Mouse (Mus musculus): ENCODE data around the gene Pstpip1. TPM values are rescaled to one million over a fixed set of nuclear protein-coding genes. Genes with fewer than 3 reads are reported as not detected.

Pstpip1 gene
- polyA plus RNA-seq, 1 experiment from 2014 or later, result 0.69 TPM

GRCm38 (mm10) chr9:56100041-56100522 lies 10.3 kb downstream of the Pstpip1 start:
- WGBS, result 84% methylated on average over 7 of the region's 7 CpGs
- Histone ChIP-seq H3K9ac (ENCODE audit: low read depth, low read length) (no peak overlapping the region), H3K27ac (ENCODE audit: low read depth, low read length) (no peak overlapping the region), H3K4me3 (ENCODE audit: low read depth, low read length) (no peak overlapping the region), H3K36me3 (ENCODE audit: control insufficient read depth, insufficient read depth) (no peaks in the 10 kb centered on the region), H3K4me2 (replicated peaks; ENCODE audit: low read depth) (no peak overlapping the region), H3K27me3 (replicated peaks; ENCODE audit: control insufficient read depth, insufficient read depth, low read length) (no peaks in the 10 kb centered on the region), H3K9me3 (ENCODE audit: control insufficient read depth) (no peaks in the 10 kb centered on the region), H3K4me1 (replicated peaks; ENCODE audit: control insufficient read depth, insufficient read depth, low read length) (no peaks in the 10 kb centered on the region)
- TF ChIP-seq CTCF (IDR thresholded peaks at IDR 0.05; ENCODE audit: low read depth), result no peak
- ATAC-seq, result no peak

GRCm38 (mm10) chr9:56101022-56101421 lies 11.3 kb downstream of the Pstpip1 start:
- Histone ChIP-seq H3K4me1 (replicated peaks; ENCODE audit: control insufficient read depth, insufficient read depth, low read length) (no peaks in the 10 kb centered on the region), H3K27ac (ENCODE audit: low read depth, low read length) (no peak overlapping the region), H3K4me3 (ENCODE audit: low read depth, low read length) (no peak overlapping the region), H3K9ac (ENCODE audit: low read depth, low read length) (no peak overlapping the region), H3K4me2 (replicated peaks; ENCODE audit: low read depth) (no peak overlapping the region), H3K36me3 (ENCODE audit: control insufficient read depth, insufficient read depth) (no peaks in the 10 kb centered on the region), H3K27me3 (replicated peaks; ENCODE audit: control insufficient read depth, insufficient read depth, low read length) (no peaks in the 10 kb centered on the region), H3K9me3 (ENCODE audit: control insufficient read depth) (no peaks in the 10 kb centered on the region)
- TF ChIP-seq CTCF (IDR thresholded peaks at IDR 0.05; ENCODE audit: low read depth), result no peak
- ATAC-seq, result no peak
- 45% methylated on average over 4 of the region's 4 CpGs for WGBS

GRCm38 (mm10) chr9:56104921-56105320 lies 15.2 kb downstream of the Pstpip1 start:
- Histone ChIP-seq H3K4me2 (replicated peaks; ENCODE audit: low read depth) (no peak overlapping the region), H3K4me1 (replicated peaks; ENCODE audit: control insufficient read depth, insufficient read depth, low read length) (no peaks in the 10 kb centered on the region), H3K4me3 (ENCODE audit: low read depth, low read length) (no peak overlapping the region), H3K27ac (ENCODE audit: low read depth, low read length) (no peak overlapping the region), H3K9me3 (ENCODE audit: control insufficient read depth) (no peaks in the 10 kb centered on the region), H3K9ac (ENCODE audit: low read depth, low read length) (no peak overlapping the region), H3K36me3 (ENCODE audit: control insufficient read depth, insufficient read depth) (no peaks in the 10 kb centered on the region), H3K27me3 (replicated peaks; ENCODE audit: control insufficient read depth, insufficient read depth, low read length) (no peaks in the 10 kb centered on the region)
- 63% methylated on average over 7 of the region's 7 CpGs for whole genome bisulfite sequencing
- no peak for TF ChIP-seq CTCF (IDR thresholded peaks at IDR 0.05; ENCODE audit: low read depth)
- ATAC-seq, result no peak

- 80% methylated on average over 6 of the region's 6 CpGs for WGBS
- no peak for ATAC-seq
- TF ChIP-seq CTCF (IDR thresholded peaks at IDR 0.05; ENCODE audit: low read depth), result no peak
Observed at GRCm38 (mm10) chr9:56106274-56107072, 16.7 kb downstream of the Pstpip1 start.

GRCm38 (mm10) chr9:56107527-56107926 lies 17.8 kb downstream of the Pstpip1 start:
- TF ChIP-seq CTCF (IDR thresholded peaks at IDR 0.05; ENCODE audit: low read depth), result no peak
- no peak for ATAC-seq
- Histone ChIP-seq H3K27ac (ENCODE audit: low read depth, low read length) (no peak overlapping the region), H3K27me3 (replicated peaks; ENCODE audit: control insufficient read depth, insufficient read depth, low read length) (no peaks in the 10 kb centered on the region), H3K36me3 (ENCODE audit: control insufficient read depth, insufficient read depth) (no peaks in the 10 kb centered on the region), H3K4me2 (replicated peaks; ENCODE audit: low read depth) (no peak overlapping the region), H3K4me1 (replicated peaks; ENCODE audit: control insufficient read depth, insufficient read depth, low read length) (no peaks in the 10 kb centered on the region), H3K4me3 (ENCODE audit: low read depth, low read length) (no peak overlapping the region), H3K9ac (ENCODE audit: low read depth, low read length) (no peak overlapping the region), H3K9me3 (ENCODE audit: control insufficient read depth) (no peaks in the 10 kb centered on the region)
- WGBS, result 87% methylated on average over 6 of the region's 6 CpGs

More at GRCm38 (mm10) chr9:56106274-56107072, 16.7 kb downstream of the Pstpip1 start:
- H3K27me3 ChIP-seq (replicated peaks; ENCODE audit: control insufficient read depth, insufficient read depth, low read length), result no peaks in the 10 kb centered on the region
- H3K27ac ChIP-seq (ENCODE audit: low read depth, low read length), result no peak overlapping the region
- H3K4me1 ChIP-seq (replicated peaks; ENCODE audit: control insufficient read depth, insufficient read depth, low read length), result no peaks in the 10 kb centered on the region
- no peak overlapping the region for H3K4me2 ChIP-seq (replicated peaks; ENCODE audit: low read depth)
- no peaks in the 10 kb centered on the region for H3K36me3 ChIP-seq (ENCODE audit: control insufficient read depth, insufficient read depth)
- no peak overlapping the region for H3K9ac ChIP-seq (ENCODE audit: low read depth, low read length)
- no peaks in the 10 kb centered on the region for H3K9me3 ChIP-seq (ENCODE audit: control insufficient read depth)
- H3K4me3 ChIP-seq (ENCODE audit: low read depth, low read length), result no peak overlapping the region

- H3K9me3 ChIP-seq (ENCODE audit: control insufficient read depth), result no peaks in the 10 kb centered on the region
- ATAC-seq, result no peak
- H3K4me3 ChIP-seq (ENCODE audit: low read depth, low read length), result no peak overlapping the region
- H3K27me3 ChIP-seq (replicated peaks; ENCODE audit: control insufficient read depth, insufficient read depth, low read length), result no peaks in the 10 kb centered on the region
- no peak overlapping the region for H3K4me2 ChIP-seq (replicated peaks; ENCODE audit: low read depth)
- TF ChIP-seq CTCF (IDR thresholded peaks at IDR 0.05; ENCODE audit: low read depth), result no peak
- WGBS, result 72% methylated on average over 5 of the region's 5 CpGs
- no peak overlapping the region for H3K9ac ChIP-seq (ENCODE audit: low read depth, low read length)
- H3K4me1 ChIP-seq (replicated peaks; ENCODE audit: control insufficient read depth, insufficient read depth, low read length), result no peaks in the 10 kb centered on the region
- no peak overlapping the region for H3K27ac ChIP-seq (ENCODE audit: low read depth, low read length)
- no peaks in the 10 kb centered on the region for H3K36me3 ChIP-seq (ENCODE audit: control insufficient read depth, insufficient read depth)
Observed at GRCm38 (mm10) chr9:56108174-56108573, 18.4 kb downstream of the Pstpip1 start.

Data from intestine, postnatal 0 days (tissue).